Mouse (Mus musculus) inflammation-experienced regulatory T-cells, adult 6 months (primary cell): ENCODE measurements around the gene Tmbim7. TPM values are rescaled to one million over a fixed set of nuclear protein-coding genes. Genes with fewer than 3 reads are reported as not detected.

Source experiments
- ATAC-seq: one replicate; pipeline ENCODE4 v1.8.0; 2017
- polyA plus RNA-seq, 3 experiments: library from polyadenylated mRNA; unstranded; fragments of 100-300 nt; shearing (Covaris generic); gene quantifications; one replicate each; pipeline ENCODE4 v1.2.1; 2017

The Tmbim7 gene
- polyA plus RNA-seq, 3 experiments from 2014 or later = not detected

DNA sequence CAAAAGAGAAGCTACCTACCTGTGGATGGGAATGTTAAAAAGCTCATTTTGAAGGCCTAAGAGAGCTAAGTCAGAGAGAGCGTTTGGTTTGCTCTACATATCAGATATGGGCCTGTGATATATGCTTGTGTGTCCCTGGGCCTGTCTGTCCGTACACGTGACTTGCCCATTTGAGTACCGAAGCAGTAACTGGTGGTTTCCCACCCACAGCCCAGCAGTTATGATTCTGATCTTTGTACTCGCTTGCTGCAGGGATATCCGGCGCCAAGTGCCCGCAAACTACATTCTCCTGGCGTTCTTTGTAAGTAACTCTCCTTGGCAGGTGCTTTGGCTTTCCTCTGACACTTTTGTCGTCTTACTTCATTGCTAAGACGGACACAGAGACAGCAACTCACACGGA lies 15.6 kb downstream of the Tmbim7 start:
- peak; percentile 51 for ATAC-seq

GRCm38 (mm10) chr5:3669938-3670554 lies 19.1 kb downstream of the Tmbim7 start:
- ATAC-seq = peak; percentile 75

DNA sequence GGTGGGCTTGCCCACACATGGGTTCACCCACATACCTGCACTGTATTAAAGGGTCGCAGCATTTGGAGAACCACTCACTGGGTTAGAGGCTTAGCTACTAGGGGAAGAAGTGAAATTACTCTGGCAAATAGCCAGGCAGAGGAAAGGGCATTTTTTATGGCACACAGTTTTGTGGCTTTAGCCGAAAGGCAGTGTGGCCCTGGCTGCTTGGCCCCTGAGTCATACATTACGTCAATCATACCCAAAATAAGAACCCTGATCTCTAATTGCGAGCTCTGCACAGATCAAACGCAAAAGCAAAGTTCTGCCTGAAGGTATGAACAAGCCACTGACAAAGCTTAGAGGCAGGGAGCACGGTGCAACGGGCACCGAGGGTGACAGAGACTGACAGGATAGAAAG lies 37.3 kb downstream of the Tmbim7 start:
- ATAC-seq = no peak

DNA sequence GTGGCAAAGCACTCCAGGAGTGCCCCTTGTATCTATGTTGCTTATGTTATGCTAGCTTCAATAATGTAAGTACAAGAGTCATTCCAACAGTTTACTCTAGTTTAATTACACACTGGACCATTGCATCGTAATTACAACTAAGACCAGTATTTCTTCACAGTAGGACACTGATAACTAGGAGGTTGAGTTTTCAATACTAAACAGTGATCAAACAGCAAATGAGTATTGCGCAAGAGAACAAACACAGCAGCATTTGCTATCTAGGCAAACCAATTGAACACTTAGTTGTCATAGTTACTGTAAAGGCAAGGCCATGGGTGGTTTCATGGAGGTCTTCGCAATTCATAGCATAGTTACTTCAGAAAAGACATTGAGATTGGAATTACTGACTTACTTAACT lies 40.3 kb downstream of the Tmbim7 start:
- no peak for ATAC-seq

- no peak for ATAC-seq
Observed at GRCm38 (mm10) chr5:3692956-3693355, 42.0 kb downstream of the Tmbim7 start.

GRCm38 (mm10) chr5:3695191-3695590 lies 44.2 kb downstream of the Tmbim7 start:
- ATAC-seq = no peak

DNA sequence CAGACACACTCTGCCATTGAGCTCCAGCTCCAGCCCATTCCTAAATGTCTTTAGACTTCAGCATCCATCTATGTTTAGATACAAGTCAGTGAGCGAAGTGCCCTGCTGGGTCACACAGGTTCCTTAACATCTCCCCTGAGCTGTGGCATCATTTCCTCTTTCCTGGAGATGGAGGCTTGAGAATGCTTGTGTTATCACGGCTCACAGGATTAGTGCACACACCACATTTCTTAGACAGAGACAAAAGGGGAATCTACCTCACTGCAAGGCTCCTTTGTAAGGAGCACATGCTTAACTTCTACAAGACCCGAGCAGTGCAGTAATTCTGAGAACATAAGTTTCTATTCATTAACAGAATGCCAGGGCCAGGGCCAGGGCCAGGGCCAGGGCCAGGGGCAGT lies 45.0 kb downstream of the Tmbim7 start:
- ATAC-seq = no peak

GRCm38 (mm10) chr5:3700025-3700424 lies 49.0 kb downstream of the Tmbim7 start:
- ATAC-seq = no peak

- no peak for ATAC-seq
Observed at GRCm38 (mm10) chr5:3702180-3702579, 51.2 kb downstream of the Tmbim7 start.

DNA sequence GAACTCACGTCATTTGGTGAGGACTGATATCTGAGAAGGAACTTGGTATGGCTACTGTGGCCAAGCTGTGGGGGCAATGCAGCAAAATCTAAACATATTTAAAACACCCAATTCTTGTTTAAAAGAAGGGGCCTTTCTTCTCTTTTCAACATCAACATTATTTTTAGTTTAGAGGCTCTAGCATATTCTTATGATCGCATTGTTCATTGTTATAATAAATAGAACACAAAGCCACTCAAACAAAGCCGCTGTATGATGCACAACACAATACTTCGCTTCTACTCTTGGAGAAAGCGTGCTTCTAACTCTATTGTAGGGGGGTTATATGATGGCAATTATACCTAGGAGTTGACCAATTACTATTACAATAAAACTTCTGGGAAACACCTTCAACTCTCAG lies 64.8 kb downstream of the Tmbim7 start:
- ATAC-seq = no peak

- no peak for ATAC-seq
Observed at GRCm38 (mm10) chr5:3719371-3719770, 68.4 kb downstream of the Tmbim7 start.

- no peak for ATAC-seq
Observed at GRCm38 (mm10) chr5:3722873-3723272, 71.9 kb downstream of the Tmbim7 start.

DNA sequence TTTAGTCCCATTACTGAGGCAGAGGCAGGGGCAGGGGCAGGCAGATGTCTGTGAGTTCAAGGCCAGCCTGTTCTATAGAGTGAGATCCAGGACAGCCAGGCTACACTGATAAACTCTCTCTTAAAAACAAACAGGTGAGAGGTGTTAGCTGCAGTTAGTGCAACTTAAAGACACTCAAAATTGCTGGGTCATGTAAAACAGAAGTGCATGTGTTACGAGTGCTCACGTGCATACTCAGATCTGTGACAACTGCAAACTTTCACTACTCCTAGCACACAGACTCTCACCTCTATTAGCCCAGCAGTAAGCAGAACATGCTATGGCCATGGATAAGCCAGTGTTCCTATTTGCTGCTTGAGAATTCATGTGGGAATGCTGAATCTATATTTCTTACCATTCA lies 72.4 kb downstream of the Tmbim7 start:
- no peak for ATAC-seq

DNA sequence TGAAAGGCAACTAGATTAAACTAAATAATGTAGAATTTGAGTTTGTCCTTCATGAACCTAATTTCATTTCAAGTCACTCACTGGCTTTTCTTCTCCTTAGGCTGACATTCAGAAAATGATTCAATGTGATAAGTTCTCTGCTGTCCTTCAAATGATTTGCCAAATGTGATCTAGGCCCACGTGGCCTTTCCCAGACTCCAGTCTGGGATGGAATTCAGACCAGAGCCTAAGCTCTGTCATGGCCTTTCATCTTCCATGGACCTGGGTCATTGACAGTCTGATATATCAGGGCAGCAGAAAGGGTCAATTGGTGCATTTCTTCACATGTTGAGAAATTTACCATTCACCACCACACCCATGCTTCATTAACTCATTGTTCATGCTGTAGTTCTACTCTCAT lies 74.5 kb downstream of the Tmbim7 start:
- no peak for ATAC-seq

DNA sequence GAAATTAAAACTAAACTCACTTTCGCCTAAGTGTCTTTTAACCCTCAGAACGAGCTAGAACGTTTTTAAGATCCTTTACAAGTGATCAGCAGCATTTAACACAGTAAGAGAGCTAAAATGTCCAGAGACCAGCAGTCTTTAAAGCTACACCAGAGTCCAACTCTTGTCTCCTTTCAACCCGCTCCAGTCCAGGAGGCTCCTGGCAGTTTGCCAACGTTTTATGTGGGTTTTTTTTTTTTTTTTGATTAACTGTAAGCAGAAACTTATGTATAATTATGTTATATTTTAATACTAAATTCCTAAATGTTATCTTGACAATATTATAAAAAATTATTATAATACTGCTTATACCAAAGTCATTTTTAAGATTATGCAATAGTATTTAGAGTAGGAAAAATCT lies 77.8 kb downstream of the Tmbim7 start:
- no peak for ATAC-seq

Other genes with a start within 250 kb of the Tmbim7 start
- gene Fam133b, start 107.3 kb upstream of the Tmbim7 start, polyA plus RNA-seq = 10 to 100 TPM; 40.1 to 59.9 (median 53.6) TPM
- 10 to 100 TPM in 2 of 3 experiments, 1 to 10 TPM in 1; 7.4 to 15.4 (median 10.7) TPM for gene 1700109H08Rik, start 79.6 kb upstream of the Tmbim7 start, polyA plus RNA-seq
- 10 to 100 TPM; 13.4 to 19.2 (median 18.9) TPM for gene Pex1, start 55.1 kb upstream of the Tmbim7 start, polyA plus RNA-seq
- gene Rbm48, start 54.6 kb upstream of the Tmbim7 start, polyA plus RNA-seq = 10 to 100 TPM; 26.7 to 39.1 (median 32.6) TPM
- 10 to 100 TPM; 29.6 to 39.4 (median 39.1) TPM for gene Gatad1, start 6.0 kb downstream of the Tmbim7 start, polyA plus RNA-seq
- gene Ankib1, start 151.7 kb downstream of the Tmbim7 start, polyA plus RNA-seq = 10 to 100 TPM; 17.5 to 19.5 (median 18.8) TPM
- gene Krit1, start 152.0 kb downstream of the Tmbim7 start, polyA plus RNA-seq = 100 to 1,000 TPM; 104 to 131 (median 120) TPM
- gene Lrrd1, start 194.0 kb downstream of the Tmbim7 start, polyA plus RNA-seq = under 1 TPM in 2 of 3 experiments, not detected in 1; 0.79 to 0.83 TPM
- gene Mterf1a, start 242.8 kb downstream of the Tmbim7 start, polyA plus RNA-seq = 10 to 100 TPM; 23.3 to 36.2 (median 33.8) TPM